ENCODE assay signal across 8 mouse cellular contexts in genomic region chr5:16553304-16554047, GRCm38 (mm10). TPM values are rescaled to one million over a fixed set of nuclear protein-coding genes. Genes with fewer than 3 reads are reported as not detected.
DNase-seq lines count a peak whose midpoint lies in the region; ATAC-seq and TF ChIP-seq lines count a peak whose summit lies in the region.

Gene Hgf (plus strand): TSS chr5:16553495.

- no peaks in the 10 kb centered on the region for H3K9me3 ChIP-seq in embryonic facial prominence, embryonic 13.5 days
- H3K9me3 ChIP-seq in midbrain, embryonic 14.5 days (ENCODE audit: control insufficient read depth, low read length) = no peaks in the 10 kb centered on the region
- H3K9me3 ChIP-seq in stomach, embryonic 16.5 days (replicated peaks; ENCODE audit: control insufficient read depth, low read length) = no peaks in the 10 kb centered on the region

- H3K4me2 ChIP-seq in embryonic facial prominence, embryonic 13.5 days = peak within 1 kb of the TSS; percentile 63
- H3K4me2 ChIP-seq in midbrain, embryonic 14.5 days (ENCODE audit: low read length) = peak within 1 kb of the TSS; percentile 46
- peak within 1 kb of the TSS; percentile 57 for H3K4me2 ChIP-seq in stomach, embryonic 16.5 days (ENCODE audit: low read depth, low read length)

- peak within 1 kb of the TSS; percentile 42 for H3K4me3 ChIP-seq in embryonic facial prominence, embryonic 13.5 days
- peak within 1 kb of the TSS; percentile 49 for H3K4me3 ChIP-seq in kidney, adult 2 months (ENCODE audit: insufficient read depth, low read depth, low read length)
- H3K4me3 ChIP-seq in liver, adult 2 months (ENCODE audit: insufficient read depth, low read depth, low read length) = peak within 1 kb of the TSS; percentile 52
- H3K4me3 ChIP-seq in midbrain, embryonic 14.5 days (replicated peaks; ENCODE audit: low read depth, low read length) = peak within 1 kb of the TSS; percentile 19; the same call in 1 of the 2 replicates
- peak within 1 kb of the TSS; percentile 33 for H3K4me3 ChIP-seq in stomach, embryonic 16.5 days (replicated peaks; ENCODE audit: low read length)

- H3K4me1 ChIP-seq in embryonic facial prominence, embryonic 13.5 days = peaks cover 14% of the 10 kb centered on the region
- no peaks in the 10 kb centered on the region for H3K4me1 ChIP-seq in kidney, adult 2 months (ENCODE audit: control insufficient read depth, insufficient read depth, low read length)
- no peaks in the 10 kb centered on the region for H3K4me1 ChIP-seq in liver, adult 2 months (ENCODE audit: control insufficient read depth, insufficient read depth, low read length)
- peaks cover 6% of the 10 kb centered on the region; the same call in 1 of the 2 replicates for H3K4me1 ChIP-seq in midbrain, embryonic 14.5 days (ENCODE audit: control insufficient read depth, insufficient read depth, low read length)
- peaks cover 6% of the 10 kb centered on the region; the same call in 1 of the 2 replicates for H3K4me1 ChIP-seq in stomach, embryonic 16.5 days (ENCODE audit: control insufficient read depth, insufficient read depth, low read length)

- H3K27me3 ChIP-seq in embryonic facial prominence, embryonic 13.5 days = no peaks in the 10 kb centered on the region
- no peaks in the 10 kb centered on the region for H3K27me3 ChIP-seq in kidney, adult 2 months (replicated peaks; ENCODE audit: control insufficient read depth, insufficient read depth, low read length)
- no peaks in the 10 kb centered on the region for H3K27me3 ChIP-seq in liver, adult 2 months (ENCODE audit: control insufficient read depth, insufficient read depth, low read length)
- H3K27me3 ChIP-seq in midbrain, embryonic 14.5 days (ENCODE audit: control insufficient read depth, insufficient read depth, low read length) = no peaks in the 10 kb centered on the region
- H3K27me3 ChIP-seq in stomach, embryonic 16.5 days (ENCODE audit: control insufficient read depth, insufficient read depth, low read length) = no peaks in the 10 kb centered on the region

- TF ChIP-seq CTCF in kidney, adult 2 months (conservative IDR thresholded peaks at IDR 0.05; ENCODE audit: insufficient read depth, insufficient read length, low read depth, low read length) = no peak
- TF ChIP-seq CTCF in liver, adult 2 months (IDR thresholded peaks at IDR 0.05; ENCODE audit: low read depth, low read length) = no peak

- TF ChIP-seq POLR2A in kidney, adult 2 months (IDR thresholded peaks at IDR 0.05; ENCODE audit: low read depth, low read length) = no peak
- no peak for TF ChIP-seq POLR2A in liver, adult 2 months (IDR thresholded peaks at IDR 0.05; ENCODE audit: extremely low read depth, insufficient read depth, low read length)

- no peaks in the 10 kb centered on the region for H3K79me2 ChIP-seq in liver, adult 2 months (ENCODE audit: control insufficient read depth, insufficient read depth, low read length)

- no peak for DNase-seq in frontal cortex, postnatal 25 days (ENCODE audit: low spot score in 2 of 2)
- peak; percentile 33 to 43 for DNase-seq in heart, adult 9 months (ENCODE audit: low spot score in 2 of 2)
- DNase-seq in kidney, adult 2 months = peak; percentile 71
- peak; percentile 45 for DNase-seq in liver, adult 2 months (ENCODE audit: extremely low read depth, low read depth, low spot score)
- DNase-seq in midbrain, embryonic 14.5 days = peak; percentile 49

- under 1% methylated on average over 16 of the region's 16 CpGs for WGBS in embryonic facial prominence, embryonic 13.5 days
- WGBS in kidney, adult 2 months = 3% methylated on average over 16 of the region's 16 CpGs
- 4% methylated on average over 16 of the region's 16 CpGs for WGBS in liver, adult 2 months
- WGBS in midbrain, embryonic 14.5 days = 9% methylated on average over 16 of the region's 16 CpGs
- WGBS in stomach, embryonic 16.5 days = 1% methylated on average over 16 of the region's 16 CpGs

- H3K27ac ChIP-seq in embryonic facial prominence, embryonic 13.5 days = peak within 1 kb of the TSS; percentile 67
- peak within 1 kb of the TSS; percentile 51 for H3K27ac ChIP-seq in kidney, adult 2 months (ENCODE audit: insufficient read depth, low read depth, low read length)
- H3K27ac ChIP-seq in liver, adult 2 months (replicated peaks; ENCODE audit: insufficient read depth, low read depth, low read length) = peak within 1 kb of the TSS; percentile 65
- H3K27ac ChIP-seq in midbrain, embryonic 14.5 days (replicated peaks; ENCODE audit: low read depth, low read length) = no peak within 1 kb of the TSS
- H3K27ac ChIP-seq in stomach, embryonic 16.5 days (ENCODE audit: low read length) = peak within 1 kb of the TSS; percentile 30; the same call in 1 of the 2 replicates

- H3K9ac ChIP-seq in embryonic facial prominence, embryonic 13.5 days = peak within 1 kb of the TSS; percentile 64
- peak within 1 kb of the TSS; percentile 67 for H3K9ac ChIP-seq in liver, adult 2 months (ENCODE audit: low read depth, low read length)
- peak within 1 kb of the TSS; percentile 23; the same call in 1 of the 2 replicates for H3K9ac ChIP-seq in midbrain, embryonic 14.5 days (replicated peaks; ENCODE audit: low read length)
- H3K9ac ChIP-seq in stomach, embryonic 16.5 days (ENCODE audit: low read length) = peak within 1 kb of the TSS; percentile 47

- no peaks in the 10 kb centered on the region for H3K36me3 ChIP-seq in embryonic facial prominence, embryonic 13.5 days
- no peaks in the 10 kb centered on the region for H3K36me3 ChIP-seq in kidney, adult 2 months (ENCODE audit: control insufficient read depth, insufficient read depth, low read length)
- no peaks in the 10 kb centered on the region for H3K36me3 ChIP-seq in liver, adult 2 months (ENCODE audit: control insufficient read depth, insufficient read depth, low read length)
- no peaks in the 10 kb centered on the region for H3K36me3 ChIP-seq in midbrain, embryonic 14.5 days (ENCODE audit: control insufficient read depth, insufficient read depth, low read length)
- H3K36me3 ChIP-seq in stomach, embryonic 16.5 days (ENCODE audit: control insufficient read depth, insufficient read depth, low read length) = no peaks in the 10 kb centered on the region

- ATAC-seq in frontal cortex, adult (ENCODE audit: low TSS enrichment) = peak; percentile 61
- peak; percentile 26; the same call in 1 of the 2 replicates for ATAC-seq in embryonic facial prominence, embryonic 13.5 days (ENCODE audit: insufficient number of reproducible peaks, insufficient read depth, low FRiP score, low TSS enrichment, low read depth)
- peak; percentile 40; the same call in 1 of the 2 replicates for ATAC-seq in midbrain, embryonic 14.5 days (ENCODE audit: low FRiP score, low TSS enrichment)
- ATAC-seq in stomach, embryonic 16.5 days (ENCODE audit: insufficient read depth, low FRiP score) = peak; percentile 84

RNA-seq across cellular contexts. Expression of gene Hgf, which starts in this region (rescaled TPM):
- polyA plus RNA-seq in embryonic facial prominence, embryonic 13.5 days (2015; fragmentation: Nextera tagmentation; extraction: Ambion mirVana) = 5.5 and 6.3 TPM in 2 replicates
- polyA plus RNA-seq in kidney, adult 2 months (2012; rRNA removed) = 1.8 and 2.5 TPM in 2 replicates
- total RNA-seq in liver, adult 2 months (2014; rRNA removed) = 28.1 and 33.4 TPM in 2 replicates
- 2.5 and 2.9 TPM in 2 replicates for polyA plus RNA-seq in liver, adult 2 months (2012; rRNA removed)
- 0.12 and 0.35 TPM in 2 replicates for polyA plus RNA-seq in midbrain, embryonic 14.5 days (2014; fragmentation: Nextera tagmentation; extraction: Ambion mirVana)
- polyA plus RNA-seq in stomach, embryonic 16.5 days (2015; fragmentation: Nextera tagmentation; extraction: Ambion mirVana) = 3.8 and 4.1 TPM in 2 replicates

Comparison
In these comparisons a context has a peak if more than half of its experiments do, and no peak if none do; other contexts are left out.
1. Peak in DNase-seq, ATAC-seq, H3K4me3 ChIP-seq, H3K9ac ChIP-seq and H3K4me2 ChIP-seq in midbrain, embryonic 14.5 days; RNA of the gene not detected or under 1 TPM.
2. ATAC-seq: peak in every context shown above with its lines; median percentile 84 in stomach, embryonic 16.5 days; 61 in frontal cortex, adult; 40 in midbrain, embryonic 14.5 days; 26 in embryonic facial prominence, embryonic 13.5 days.
3. DNase-seq: peak in heart, adult 9 months (2 of 2), kidney, adult 2 months (single experiment) and liver, adult 2 months (single experiment); none in frontal cortex, postnatal 25 days (0 of 2).
4. Peak in every context shown above with its lines, with median percentiles within 50 percentile points of each other: H3K4me2 ChIP-seq, H3K4me3 ChIP-seq and H3K9ac ChIP-seq.